Mouse (Mus musculus): Measurements from ENCODE around the gene Nuak1.

DNA sequence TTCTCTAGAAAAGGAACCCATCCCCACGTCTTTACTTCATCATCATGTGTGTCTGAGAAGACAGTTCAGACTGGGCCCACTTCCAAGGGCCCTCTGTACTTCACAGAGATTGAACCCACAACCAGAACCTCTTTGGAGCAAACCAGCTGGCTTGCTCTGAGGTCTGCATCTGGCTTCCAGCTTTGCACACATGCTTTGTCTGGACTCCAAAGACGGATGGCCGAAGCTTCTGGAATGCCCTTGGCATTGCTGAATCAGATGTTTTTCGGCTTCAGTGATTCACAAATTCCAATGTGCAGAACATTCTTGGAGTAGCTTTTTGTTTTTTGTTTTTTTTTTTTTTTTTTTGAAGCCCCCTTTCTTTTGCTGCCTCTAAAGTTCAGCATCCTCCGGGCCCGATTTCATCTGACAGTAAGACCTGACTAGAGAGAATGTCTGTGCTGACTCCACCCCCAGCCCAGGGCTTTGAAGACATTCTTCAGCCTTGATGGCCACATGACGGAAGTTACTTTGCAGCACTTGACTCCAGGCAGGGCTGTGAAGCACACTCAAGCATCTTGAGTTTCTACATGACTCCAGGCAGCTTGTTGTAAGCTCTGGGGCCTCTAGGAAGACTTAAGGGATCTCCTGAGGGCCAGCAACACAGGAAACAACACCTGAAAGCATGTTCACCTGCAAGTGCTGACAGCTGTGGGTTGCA is 75.1 kb downstream of the Nuak1 start:
- TF ChIP-seq FLI1 (IDR thresholded peaks at IDR 0.05; ENCODE audit: low read length): no peak
- no peak for TF ChIP-seq GATA1 (IDR thresholded peaks at IDR 0.05; ENCODE audit: borderline replicate concordance, low read length)

All from megakaryocyte, embryonic 14.5 days (primary cell).